Mouse (Mus musculus) ES-E14 (cell line): ENCODE results near the gene Golga4.

Experiments used
- HCFC1 ChIP-seq: IDR thresholded peaks from 2 replicates; pipeline ENCODE4 v1.6.1; 2012; ENCODE audit warnings: low read length, inconsistent platforms, borderline replicate concordance; ENCODE audit not compliant: insufficient read depth
- MAFK ChIP-seq: IDR thresholded peaks from 2 replicates; pipeline ENCODE4 v1.6.1; 2014; ENCODE audit warnings: mild to moderate bottlenecking, low read depth, low read length, inconsistent platforms; ENCODE audit not compliant: insufficient read depth
- ZC3H11A ChIP-seq: IDR thresholded peaks from 2 replicates; pipeline ENCODE4 v1.6.1; 2012; ENCODE audit warnings: low read depth, mild to moderate bottlenecking, inconsistent platforms, low read length, borderline replicate concordance
- ZNF384 ChIP-seq: IDR thresholded peaks from 2 replicates; pipeline ENCODE4 v1.6.1; 2012; ENCODE audit warnings: low read depth, low read length, inconsistent platforms

DNA sequence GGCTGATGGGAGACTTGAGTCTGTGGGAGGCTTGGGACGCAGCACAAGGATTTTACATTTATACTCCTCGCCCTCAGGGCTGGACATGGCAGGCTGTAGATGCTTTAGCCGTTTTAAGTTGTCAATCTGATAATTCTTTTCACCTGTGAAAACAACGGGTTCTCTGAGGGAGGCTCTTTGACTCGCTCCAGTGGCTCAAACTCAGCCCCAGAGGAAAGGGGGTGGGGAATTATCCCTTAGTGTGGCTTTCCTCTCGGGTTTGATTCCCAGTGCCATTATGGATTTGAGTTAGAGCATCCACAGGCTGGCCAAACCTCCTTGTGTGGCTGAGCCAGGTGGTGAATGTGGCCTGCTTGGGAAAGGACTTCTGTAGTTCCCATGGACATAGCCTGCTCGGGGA, 118.1 kb downstream of the Golga4 start:
- TF ChIP-seq ZNF384, result no peak
- no peak for TF ChIP-seq ZC3H11A
- no peak for TF ChIP-seq HCFC1
- TF ChIP-seq MAFK, result no peak
